In genomic region chr12:97475751-97476150, GRCm38 (mm10) we compare ENCODE assay signal across 25 mouse cellular contexts.
DNase-seq lines count a peak whose midpoint lies in the region; ATAC-seq and TF ChIP-seq lines count a peak whose summit lies in the region.
"Had no signal": no experiment of that assay in that cellular context is flagged by ENCODE, and none has a peak within 500 bp of the region (broad histone marks: within the 10 kb centered on the region; RNA-seq: fewer than 3 reads in every experiment).

No protein-coding gene starts in this region.

- H3K4me3 ChIP-seq in hindbrain, embryonic 11.5 days (ENCODE audit: low read depth, low read length) = no peak overlapping the region
- H3K4me3 ChIP-seq in hindbrain, embryonic 12.5 days = no peak overlapping the region
- H3K4me3 ChIP-seq in neural tube, embryonic 12.5 days = no peak overlapping the region
- no peak overlapping the region for H3K4me3 ChIP-seq in left cerebral cortex, adult 2 months
- H3K4me3 ChIP-seq: embryonic facial prominence, embryonic 13.5 days; limb, embryonic 13.5 days; lung, embryonic 15.5 days; myocyte had no signal

- peak; percentile 22 for DNase-seq in hindbrain, embryonic 11.5 days (ENCODE audit: low spot score)
- DNase-seq in neural tube, embryonic 10.5 days (ENCODE audit: extremely low spot score, low spot score) = no peak
- DNase-seq in embryo, embryonic 11 days = peak; percentile 49
- DNase-seq in left cerebral cortex, adult 2 months (ENCODE audit: extremely low spot score in 1 of 2, low spot score in 2 of 2) = no peak
- no peak for DNase-seq in left cerebral cortex, adult 9 months (ENCODE audit: low spot score in 2 of 2)
- DNase-seq: adrenal gland, postnatal 25 days; cerebellum, adult 18-20 months; cerebellum, postnatal 14 days; gastrocnemius, postnatal 14 days; heart, postnatal 14 days; kidney, adult 9 months; kidney, postnatal 10 days; layer of hippocampus, adult 9-11 months; right cerebral cortex, postnatal 14 days; thymus, postnatal 4 days had no signal

- TF ChIP-seq CTCF in left cerebral cortex, adult 2 months (IDR thresholded peaks at IDR 0.05) = no peak

- H3K36me3 ChIP-seq in hindbrain, embryonic 11.5 days (ENCODE audit: control insufficient read depth, insufficient read depth, low read length) = no peaks in the 10 kb centered on the region
- no peaks in the 10 kb centered on the region for H3K36me3 ChIP-seq in hindbrain, embryonic 12.5 days
- no peaks in the 10 kb centered on the region for H3K36me3 ChIP-seq in neural tube, embryonic 12.5 days
- H3K36me3 ChIP-seq: embryonic facial prominence, embryonic 13.5 days; limb, embryonic 13.5 days; lung, embryonic 15.5 days had no signal

- ATAC-seq in hindbrain, embryonic 11.5 days (ENCODE audit: low FRiP score) = peak; percentile 72; the same call in 1 of the 2 replicates
- no peak for ATAC-seq in hindbrain, embryonic 12.5 days (ENCODE audit: low FRiP score)
- peak; percentile 74 for ATAC-seq in neural tube, embryonic 12.5 days (ENCODE audit: low FRiP score, low read depth)
- ATAC-seq: CD4-positive, CD25-positive, alpha-beta regulatory T cell, adult 4 months; intestine, postnatal 0 days had no signal

- H3K4me2 ChIP-seq in hindbrain, embryonic 11.5 days (replicated peaks; ENCODE audit: low read depth, low read length) = no peak overlapping the region
- H3K4me2 ChIP-seq in hindbrain, embryonic 12.5 days (replicated peaks) = no peak overlapping the region
- H3K4me2 ChIP-seq in neural tube, embryonic 12.5 days (replicated peaks) = no peak overlapping the region
- H3K4me2 ChIP-seq: hindbrain, embryonic 14.5 days; liver, embryonic 11.5 days; lung, embryonic 15.5 days had no signal

- H3K9ac ChIP-seq in hindbrain, embryonic 11.5 days (ENCODE audit: low read depth, low read length) = no peak overlapping the region
- no peak overlapping the region for H3K9ac ChIP-seq in hindbrain, embryonic 12.5 days
- no peak overlapping the region for H3K9ac ChIP-seq in neural tube, embryonic 12.5 days
- H3K9ac ChIP-seq: embryonic facial prominence, embryonic 13.5 days; hindbrain, embryonic 14.5 days; limb, embryonic 13.5 days; lung, embryonic 15.5 days had no signal

- no peaks in the 10 kb centered on the region for H3K27me3 ChIP-seq in hindbrain, embryonic 11.5 days (ENCODE audit: control insufficient read depth, insufficient read depth, low read length)
- H3K27me3 ChIP-seq in hindbrain, embryonic 12.5 days = no peaks in the 10 kb centered on the region
- H3K27me3 ChIP-seq in neural tube, embryonic 12.5 days (replicated peaks) = no peaks in the 10 kb centered on the region
- H3K27me3 ChIP-seq: embryonic facial prominence, embryonic 13.5 days; limb, embryonic 13.5 days; lung, embryonic 15.5 days had no signal

- H3K9me3 ChIP-seq in hindbrain, embryonic 11.5 days (ENCODE audit: control insufficient read depth, low read length) = no peaks in the 10 kb centered on the region
- no peaks in the 10 kb centered on the region for H3K9me3 ChIP-seq in hindbrain, embryonic 12.5 days (replicated peaks)
- H3K9me3 ChIP-seq in neural tube, embryonic 12.5 days = no peaks in the 10 kb centered on the region
- H3K9me3 ChIP-seq: embryonic facial prominence, embryonic 13.5 days; limb, embryonic 13.5 days; lung, embryonic 15.5 days had no signal

- intact Hi-C loops in left cerebral cortex, adult 2 months (cut with DNase I) = no loop called here

- no peak overlapping the region for H3K27ac ChIP-seq in hindbrain, embryonic 11.5 days (ENCODE audit: low read depth, low read length)
- no peak overlapping the region for H3K27ac ChIP-seq in hindbrain, embryonic 12.5 days
- H3K27ac ChIP-seq in neural tube, embryonic 12.5 days = no peak overlapping the region
- no peak overlapping the region for H3K27ac ChIP-seq in left cerebral cortex, adult 2 months
- H3K27ac ChIP-seq: embryonic facial prominence, embryonic 13.5 days; hindbrain, embryonic 14.5 days; limb, embryonic 13.5 days; lung, embryonic 15.5 days had no signal

- no peaks in the 10 kb centered on the region for H3K4me1 ChIP-seq in hindbrain, embryonic 11.5 days (replicated peaks; ENCODE audit: control insufficient read depth, insufficient read depth, low read length)
- H3K4me1 ChIP-seq in hindbrain, embryonic 12.5 days = peaks cover 9% of the 10 kb centered on the region
- H3K4me1 ChIP-seq in neural tube, embryonic 12.5 days = peaks cover 6% of the 10 kb centered on the region; the same call in 1 of the 2 replicates
- H3K4me1 ChIP-seq: lung, embryonic 15.5 days had no signal

- 20% methylated on average over 2 of the region's 2 CpGs for WGBS in hindbrain, embryonic 11.5 days
- 33% methylated on average over 2 of the region's 2 CpGs for WGBS in hindbrain, embryonic 12.5 days
- 16% methylated on average over 2 of the region's 2 CpGs for WGBS in neural tube, embryonic 12.5 days

Comparison
In these comparisons a context has a peak if more than half of its experiments do, and no peak if none do; other contexts are left out.
1. DNase-seq: peak in hindbrain, embryonic 11.5 days (single experiment) and embryo, embryonic 11 days (single experiment); none in neural tube, embryonic 10.5 days (single experiment), left cerebral cortex, adult 2 months (0 of 2) and left cerebral cortex, adult 9 months (0 of 2).